Mouse (Mus musculus) R1 (cell line): ENCODE data around the gene Rplp0.
"Not testable (repeated sequence)": the region's sequence is repeated elsewhere in the genome, so short reads cannot be mapped to it uniquely, and the experiment has no call there.

Experiments
- DNase-seq: peaks from one replicate; pipeline ENCODE4 v3.0.0-alpha.2; 2018; ENCODE audit warnings: low read depth, low spot score

Gene Rplp0

DNA sequence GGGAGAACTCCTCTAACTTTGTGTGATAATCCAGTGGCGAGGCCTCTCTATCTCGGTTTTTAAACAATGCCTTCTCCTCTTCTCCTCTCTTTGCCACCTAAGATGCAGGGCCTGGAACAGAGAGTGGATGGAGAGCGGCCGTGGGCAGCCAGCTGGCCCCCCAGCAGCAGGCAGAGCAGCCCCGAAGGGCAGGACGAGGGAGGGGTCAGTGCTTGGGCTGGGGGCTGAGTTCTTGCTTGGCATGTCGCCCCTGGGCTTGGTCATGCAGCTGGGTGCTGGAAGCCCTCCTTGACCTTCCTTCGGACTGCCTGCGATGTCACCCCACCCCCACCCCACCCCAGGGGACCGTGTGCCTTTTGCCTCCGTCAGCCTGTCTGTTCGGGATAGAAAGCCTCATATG lies 7.9 kb upstream of the Rplp0 start:
- no peak for DNase-seq

- DNase-seq: no peak
Observed at GRCm38 (mm10) chr5:115551799-115552198, 7.5 kb upstream of the Rplp0 start.

DNA sequence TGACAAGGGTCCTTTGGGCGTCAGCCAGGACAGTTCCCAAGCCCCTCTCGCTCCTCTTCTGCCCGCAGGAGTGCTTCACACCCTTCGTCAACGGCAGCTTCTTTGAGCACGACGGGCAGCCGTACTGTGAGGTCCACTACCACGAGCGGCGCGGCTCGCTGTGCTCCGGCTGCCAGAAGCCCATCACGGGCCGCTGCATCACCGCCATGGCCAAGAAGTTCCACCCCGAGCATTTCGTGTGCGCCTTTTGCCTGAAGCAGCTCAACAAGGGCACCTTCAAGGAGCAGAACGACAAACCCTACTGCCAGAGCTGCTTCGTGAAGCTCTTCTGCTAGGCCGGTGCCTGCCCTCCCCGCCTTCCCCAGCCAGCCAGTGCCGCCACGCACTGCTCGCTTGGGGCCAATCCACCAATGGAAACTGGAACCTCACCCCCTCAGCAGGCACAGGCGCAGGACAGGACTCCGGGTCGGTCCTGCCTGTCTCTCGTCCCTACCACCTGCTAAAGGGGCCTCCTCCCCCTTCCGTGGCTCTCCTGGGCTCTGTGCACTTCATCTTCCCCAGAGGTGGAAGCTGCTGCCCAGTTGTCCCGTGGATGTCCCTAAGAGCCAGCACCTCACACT lies 5.4 kb upstream of the Rplp0 start:
- no peak for DNase-seq

- no peak for DNase-seq
Observed at GRCm38 (mm10) chr5:115554536-115555291, 4.6 kb upstream of the Rplp0 start.

- DNase-seq: peak; percentile 92
Observed at GRCm38 (mm10) chr5:115556217-115556616, 3.0 kb upstream of the Rplp0 start.

- no peak for DNase-seq
Observed at GRCm38 (mm10) chr5:115558182-115558794, 979 bp upstream of the Rplp0 start.

- no peak for DNase-seq
Observed at GRCm38 (mm10) chr5:115560336-115560905, 1.2 kb downstream of the Rplp0 start.

DNA sequence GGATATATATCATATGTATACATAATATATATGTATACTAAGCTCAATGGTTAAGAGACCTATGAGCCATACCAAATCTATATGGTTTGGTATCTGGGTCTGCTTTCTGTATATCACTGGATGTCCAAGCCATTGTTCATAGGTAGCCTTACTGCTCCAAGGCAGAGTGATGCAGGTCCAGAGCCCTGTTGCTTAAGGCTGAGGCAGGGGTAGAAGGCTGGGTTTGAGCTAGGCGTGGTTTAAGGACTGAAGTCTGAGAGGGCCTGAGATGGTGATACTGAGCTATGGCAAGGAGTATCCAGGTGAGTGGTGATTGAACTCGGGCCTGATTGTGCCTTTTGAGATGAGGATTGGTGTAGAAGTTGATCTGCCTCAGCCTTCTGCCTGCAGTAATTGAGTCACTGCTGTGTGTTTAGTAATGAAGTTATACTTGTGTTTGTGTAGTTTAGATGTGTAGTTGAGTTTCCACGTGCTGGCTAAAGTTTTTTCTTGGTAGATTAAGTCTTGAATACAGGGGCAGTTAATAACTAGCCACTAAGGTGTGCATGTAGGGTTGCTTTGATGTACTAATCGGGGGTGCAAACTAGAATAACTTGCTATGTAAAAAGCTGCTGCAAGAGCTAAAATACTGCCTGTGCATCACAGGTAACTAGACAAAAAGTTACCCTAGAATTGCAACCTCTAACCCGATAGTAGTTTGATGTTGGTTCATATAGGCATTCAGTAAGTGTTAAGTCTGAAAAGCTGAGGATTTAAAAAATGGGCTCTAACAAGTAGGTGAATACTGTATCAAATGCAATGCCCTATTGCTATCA lies 4.7 kb downstream of the Rplp0 start:
- DNase-seq: no peak

DNA sequence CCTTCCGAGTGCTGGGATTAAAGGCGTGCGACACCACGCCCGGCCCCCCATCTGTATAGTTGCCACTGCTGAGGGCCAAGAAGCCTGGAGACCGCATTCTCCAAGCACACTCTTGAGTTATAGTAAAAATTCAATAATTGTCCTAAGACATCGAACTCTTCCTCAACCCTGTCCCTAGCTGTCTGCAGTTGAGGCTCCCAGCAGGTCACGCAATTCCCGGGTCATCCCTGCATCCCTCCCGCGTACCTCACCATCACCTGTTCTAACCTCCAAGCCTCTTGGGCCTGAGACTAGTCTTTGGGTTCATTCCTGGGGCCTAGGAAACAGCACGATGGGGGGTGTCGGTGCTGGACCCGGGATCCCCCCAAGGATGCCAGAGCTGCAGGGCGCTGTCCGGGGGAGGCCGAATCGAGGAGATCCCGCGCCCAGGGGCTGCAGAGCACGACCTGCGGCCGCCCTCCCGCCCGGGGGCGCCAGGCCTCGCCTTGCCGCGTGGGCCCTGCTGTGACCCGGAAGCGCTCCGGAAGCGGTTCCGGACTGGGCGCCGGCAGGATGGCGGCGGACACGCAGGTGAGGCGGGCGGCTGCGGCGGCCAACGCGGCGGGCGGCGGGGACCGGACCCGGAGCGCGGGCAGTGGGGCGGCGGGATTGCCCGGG lies 5.6 kb downstream of the Rplp0 start, which contains the start of gene Gcn1l1:
Gcn1l1 (plus strand) TSS at position 518 of the 657 bp plus-strand sequence.
- DNase-seq: peak; percentile 75

GRCm38 (mm10) chr5:115565403-115565802 lies 6.1 kb downstream of the Rplp0 start:
- peak; percentile 61 for DNase-seq

GRCm38 (mm10) chr5:115568681-115569080 lies 9.4 kb downstream of the Rplp0 start:
- DNase-seq: peak; percentile 84

DNA sequence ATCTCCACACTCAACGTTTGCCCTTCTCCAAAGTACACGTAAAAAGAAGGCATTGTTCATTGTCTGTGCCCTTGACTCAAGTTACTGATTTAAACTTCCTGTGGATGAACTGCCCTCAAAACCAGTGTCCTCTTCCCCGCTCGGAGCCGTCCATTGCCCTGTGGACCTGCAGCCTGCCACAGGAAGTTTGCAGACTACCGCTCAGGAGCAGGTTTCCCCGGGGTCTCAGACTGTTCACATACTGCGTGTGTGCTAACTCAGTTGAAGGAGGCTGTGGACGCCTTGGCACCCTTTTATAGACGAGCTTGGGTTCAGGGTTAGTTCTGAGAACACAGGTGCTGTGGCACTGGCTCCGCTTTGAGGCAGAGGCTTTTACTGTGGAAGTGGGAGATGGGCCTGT lies 10.0 kb downstream of the Rplp0 start:
- no peak for DNase-seq

- no peak for DNase-seq
Observed at GRCm38 (mm10) chr5:115569721-115570120, 10.5 kb downstream of the Rplp0 start.

DNA sequence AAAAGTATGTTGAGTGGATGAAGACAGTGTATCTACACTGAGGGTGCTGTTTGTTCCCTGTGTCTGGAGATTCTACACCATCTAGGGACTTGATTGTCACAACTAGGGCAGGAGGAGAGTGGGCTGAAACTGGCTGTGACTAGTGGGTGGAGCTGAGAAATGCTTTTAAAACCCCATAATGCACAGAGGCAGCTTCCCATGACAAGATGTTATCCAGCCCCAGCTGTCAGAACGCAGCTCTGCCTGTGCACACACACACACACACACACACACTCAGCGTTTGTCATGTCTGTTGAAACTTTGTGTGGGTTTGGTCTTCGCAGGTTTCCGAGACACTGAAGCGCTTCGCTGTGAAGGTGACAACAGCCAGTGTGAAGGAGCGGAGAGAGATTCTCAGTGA lies 11.8 kb downstream of the Rplp0 start:
- DNase-seq: no peak

- no peak for DNase-seq
Observed at GRCm38 (mm10) chr5:115572679-115573535, 13.6 kb downstream of the Rplp0 start.

- DNase-seq: no peak
Observed at GRCm38 (mm10) chr5:115574992-115575391, 15.7 kb downstream of the Rplp0 start.

GRCm38 (mm10) chr5:115577686-115578085 lies 18.4 kb downstream of the Rplp0 start:
- not testable (repeated sequence) for DNase-seq

- DNase-seq: no peak
Observed at GRCm38 (mm10) chr5:115578922-115579321, 19.7 kb downstream of the Rplp0 start.

- DNase-seq: no peak
Observed at GRCm38 (mm10) chr5:115579363-115579762, 20.1 kb downstream of the Rplp0 start.
